Mouse (Mus musculus): ENCODE data around the gene Spg20.

DNA sequence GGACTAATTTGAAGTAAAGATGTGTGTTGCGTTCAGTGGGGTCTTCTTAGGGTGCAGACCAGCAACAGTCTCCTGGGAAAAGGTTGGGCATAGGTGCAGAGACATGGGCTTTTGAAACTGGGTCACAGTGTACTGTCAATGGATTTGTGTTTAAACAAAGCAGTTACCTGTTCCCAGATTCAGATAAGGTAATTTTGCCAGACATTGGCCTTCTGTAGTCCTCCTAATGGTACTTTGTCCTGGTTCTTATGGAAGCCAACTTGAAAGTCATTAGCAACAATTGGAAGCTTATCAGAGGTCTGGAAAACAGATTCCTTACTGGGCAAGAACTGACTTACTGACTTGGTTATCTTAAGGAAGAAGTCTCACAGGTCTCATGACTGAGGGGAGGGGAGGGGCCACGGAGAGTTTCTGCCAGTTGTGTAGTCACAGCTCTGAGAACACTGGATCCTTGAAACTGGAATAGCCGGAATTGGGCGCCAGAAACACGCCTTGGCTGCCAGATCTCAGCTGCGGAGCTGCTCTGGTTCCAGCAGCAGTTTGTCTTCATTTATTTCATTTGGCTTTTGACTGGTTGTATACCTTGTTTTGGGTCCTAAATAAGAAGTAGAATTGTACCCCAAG, 7.5 kb downstream of the Spg20 start:
- no peak for TF ChIP-seq CTCF (IDR thresholded peaks at IDR 0.05; ENCODE audit: borderline replicate concordance, control insufficient read depth, extremely low read depth, insufficient read depth, low read length, poor library complexity)
- no peak for TF ChIP-seq POLR2A (IDR thresholded peaks at IDR 0.05; ENCODE audit: control insufficient read depth, extremely low read depth, insufficient read depth, low read length, poor library complexity)

Measured in thymus, adult 2 months (tissue).